Mouse (Mus musculus): ENCODE results near the gene Nlrp10.

GRCm38 (mm10) chr7:108936591-108936990, 6.6 kb upstream of the Nlrp10 start:
- TF ChIP-seq CTCF (IDR thresholded peaks at IDR 0.05; ENCODE audit: control insufficient read depth, insufficient read depth, low read length) (no peak), POLR2A (IDR thresholded peaks at IDR 0.05; ENCODE audit: borderline replicate concordance, control insufficient read depth, low read depth, low read length) (no peak)

Data from bone marrow, adult 2 months (tissue).